Mouse (Mus musculus): Measurements from ENCODE around the gene Rsph9. TPM values are rescaled to one million over a fixed set of nuclear protein-coding genes. Genes with fewer than 3 reads are reported as not detected.

Rsph9 gene
- polyA plus RNA-seq, 1 experiment from 2014 or later = 20.5 TPM

DNA sequence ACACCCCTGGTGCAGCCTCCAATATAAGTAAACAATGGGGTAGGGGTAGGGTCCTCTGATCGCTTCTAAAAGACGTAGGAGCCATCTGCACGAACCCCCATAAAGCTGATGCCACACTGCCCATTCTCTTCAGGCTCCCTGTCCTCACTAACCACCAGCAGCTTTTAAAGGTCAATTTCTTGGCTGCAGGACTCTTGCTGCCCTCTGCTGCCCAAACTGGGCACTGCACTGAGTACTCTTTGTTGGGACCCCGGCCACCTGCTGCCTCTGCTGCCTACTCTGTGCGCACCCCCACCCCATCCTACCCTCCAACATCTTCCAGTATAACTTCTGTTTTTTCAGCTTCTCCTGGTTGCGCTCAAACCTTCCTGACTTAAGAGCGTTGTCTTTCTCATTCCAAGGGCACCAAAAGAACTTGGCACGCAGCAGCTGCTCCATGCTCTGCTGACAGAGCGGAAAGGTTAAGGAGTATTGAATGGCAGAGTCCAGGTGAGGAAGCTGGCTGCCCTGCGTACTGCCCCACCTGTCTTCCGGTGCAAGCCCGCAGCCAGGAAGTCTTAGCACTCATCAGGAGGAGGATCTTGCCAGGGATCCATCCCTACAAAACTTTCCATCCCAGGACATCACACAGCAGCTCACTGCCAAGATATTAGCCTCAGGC lies 11.8 kb downstream of the Rsph9 start:
- DNase-seq (ENCODE audit: low spot score) = peak; percentile 83
- H3K9me3 ChIP-seq = no peaks in the 10 kb centered on the region
- 15% methylated on average over 12 of the region's 12 CpGs for WGBS
- peaks cover 36% of the 10 kb centered on the region for H3K36me3 ChIP-seq
- 0 out of 2 replicates have a peak, but pooled peaks cover 2% of the 10 kb centered on the region for H3K27me3 ChIP-seq (ENCODE audit: insufficient read depth, poor library complexity, severe bottlenecking)
- H3K4me1 ChIP-seq (replicated peaks) = peaks cover 7% of the 10 kb centered on the region
- H3K4me3 ChIP-seq = no peak overlapping the region; the same call in 1 of the 2 replicates
- H3K27ac ChIP-seq = 0 out of 2 replicates have a peak overlapping the region, but pooled peaks have one; percentile 45

DNA sequence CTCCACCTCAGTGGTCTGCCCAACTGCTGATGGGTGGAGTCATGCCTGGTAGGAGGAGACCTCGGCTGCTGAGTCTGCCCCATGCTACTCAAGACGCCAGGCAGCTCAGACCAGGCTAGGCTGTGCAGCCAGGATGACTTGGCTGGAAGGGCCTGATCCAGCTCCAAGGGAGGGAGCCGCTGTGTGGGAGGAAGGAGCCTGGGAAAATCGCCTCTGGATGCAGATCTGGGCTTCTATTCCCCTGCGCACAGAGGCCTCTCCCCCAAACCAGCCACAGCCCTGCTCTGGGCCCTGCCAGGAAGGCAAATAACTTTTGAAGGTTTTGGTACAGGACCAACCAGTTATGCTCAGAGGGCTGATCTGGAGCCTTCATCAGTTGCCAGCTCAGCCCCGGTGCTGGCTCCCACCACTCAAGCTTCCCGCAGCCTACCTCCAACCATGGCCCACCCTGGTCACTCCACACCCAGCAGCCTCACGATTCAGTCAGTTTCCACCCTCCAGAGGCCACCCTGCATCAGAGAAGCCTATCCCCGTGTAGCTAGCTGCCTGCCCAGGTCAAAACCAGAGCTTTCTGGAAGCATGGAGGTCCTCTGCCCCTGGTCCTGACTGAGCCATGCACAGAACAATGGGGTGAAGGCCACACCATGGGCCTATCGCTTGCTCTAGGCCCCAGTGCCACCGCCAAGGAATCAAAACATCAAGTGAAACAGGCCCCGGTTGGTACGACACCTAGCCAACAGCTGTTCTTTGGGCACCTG lies 14.1 kb downstream of the Rsph9 start:
- 82% methylated on average over 13 of the region's 13 CpGs for WGBS
- H3K4me1 ChIP-seq (replicated peaks) = peaks cover 7% of the 10 kb centered on the region
- H3K36me3 ChIP-seq = peaks cover 52% of the 10 kb centered on the region
- 0 out of 2 replicates have a peak, but pooled peaks cover 2% of the 10 kb centered on the region for H3K27me3 ChIP-seq (ENCODE audit: insufficient read depth, poor library complexity, severe bottlenecking)
- H3K27ac ChIP-seq = no peak overlapping the region
- no peaks in the 10 kb centered on the region for H3K9me3 ChIP-seq
- H3K4me3 ChIP-seq = no peak overlapping the region
- no peak for DNase-seq (ENCODE audit: low spot score)

DNA sequence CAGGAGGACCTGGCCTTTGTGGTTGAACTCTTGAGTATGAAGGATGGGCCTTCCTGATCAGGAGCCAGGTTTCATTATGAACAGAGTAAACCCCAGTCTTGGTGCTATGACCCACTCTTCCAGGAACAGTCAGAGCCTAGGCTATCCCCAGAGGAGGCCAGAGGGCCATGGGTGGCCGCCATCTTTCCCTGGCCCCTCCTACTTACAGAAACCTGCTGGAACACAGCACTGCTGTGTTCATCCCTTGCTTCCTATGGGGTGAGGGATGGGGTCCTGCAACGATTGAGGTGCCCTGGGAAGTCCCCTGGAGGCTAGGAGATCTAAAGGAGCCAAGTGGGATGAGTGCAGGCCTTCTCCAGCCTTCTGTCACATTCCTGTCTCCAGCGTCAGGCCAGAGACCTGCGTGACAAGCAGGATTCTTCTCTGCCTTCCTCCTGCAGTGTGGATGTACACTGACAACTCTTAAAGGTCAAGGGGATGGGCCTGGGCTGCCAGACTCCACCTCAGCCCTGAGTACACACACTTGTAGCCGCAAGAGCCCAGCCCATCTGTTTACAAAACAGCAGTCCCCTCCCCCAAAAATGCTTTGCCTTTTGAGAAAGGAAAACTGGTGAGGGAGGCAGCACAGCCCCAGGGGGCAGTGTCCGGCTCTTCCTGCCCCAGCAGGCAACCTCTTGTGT lies 16.1 kb downstream of the Rsph9 start:
- H3K36me3 ChIP-seq = peaks cover 72% of the 10 kb centered on the region
- no peak overlapping the region for H3K27ac ChIP-seq
- DNase-seq (ENCODE audit: low spot score) = no peak
- peaks cover 7% of the 10 kb centered on the region for H3K4me1 ChIP-seq (replicated peaks)
- WGBS = 81% methylated on average over 6 of the region's 6 CpGs
- no peaks in the 10 kb centered on the region for H3K9me3 ChIP-seq
- no peak overlapping the region for H3K4me3 ChIP-seq
- H3K27me3 ChIP-seq (ENCODE audit: insufficient read depth, poor library complexity, severe bottlenecking) = 0 out of 2 replicates have a peak, but pooled peaks cover 2% of the 10 kb centered on the region

DNA sequence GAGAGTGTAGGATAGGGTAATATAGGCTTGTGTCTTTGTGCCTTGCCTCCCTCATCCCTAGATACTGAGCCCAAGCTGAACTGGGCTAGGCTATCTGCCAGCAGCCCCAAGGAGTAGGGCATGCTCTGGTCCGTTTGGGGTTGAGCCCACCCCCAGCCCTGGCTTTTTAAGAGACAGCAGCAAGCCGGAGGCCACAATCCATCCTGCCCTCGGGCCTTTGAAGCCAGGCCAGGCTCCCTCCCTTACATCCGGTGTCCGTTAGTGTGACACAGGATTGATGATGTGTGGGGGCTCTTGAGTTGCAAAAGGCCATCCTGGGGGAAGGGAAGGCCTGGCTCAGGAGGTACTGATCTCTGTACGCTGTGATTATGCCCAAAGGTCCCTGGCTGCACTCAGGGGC lies 17.4 kb downstream of the Rsph9 start:
- Histone ChIP-seq H3K36me3 (peaks cover 86% of the 10 kb centered on the region), H3K4me1 (replicated peaks) (no peaks in the 10 kb centered on the region), H3K27ac (no peak overlapping the region), H3K4me3 (no peak overlapping the region), H3K9me3 (no peaks in the 10 kb centered on the region), H3K27me3 (ENCODE audit: insufficient read depth, poor library complexity, severe bottlenecking) (no peaks in the 10 kb centered on the region)
- no peak for DNase-seq (ENCODE audit: low spot score)
- 88% methylated on average over 6 of the region's 6 CpGs for WGBS

DNA sequence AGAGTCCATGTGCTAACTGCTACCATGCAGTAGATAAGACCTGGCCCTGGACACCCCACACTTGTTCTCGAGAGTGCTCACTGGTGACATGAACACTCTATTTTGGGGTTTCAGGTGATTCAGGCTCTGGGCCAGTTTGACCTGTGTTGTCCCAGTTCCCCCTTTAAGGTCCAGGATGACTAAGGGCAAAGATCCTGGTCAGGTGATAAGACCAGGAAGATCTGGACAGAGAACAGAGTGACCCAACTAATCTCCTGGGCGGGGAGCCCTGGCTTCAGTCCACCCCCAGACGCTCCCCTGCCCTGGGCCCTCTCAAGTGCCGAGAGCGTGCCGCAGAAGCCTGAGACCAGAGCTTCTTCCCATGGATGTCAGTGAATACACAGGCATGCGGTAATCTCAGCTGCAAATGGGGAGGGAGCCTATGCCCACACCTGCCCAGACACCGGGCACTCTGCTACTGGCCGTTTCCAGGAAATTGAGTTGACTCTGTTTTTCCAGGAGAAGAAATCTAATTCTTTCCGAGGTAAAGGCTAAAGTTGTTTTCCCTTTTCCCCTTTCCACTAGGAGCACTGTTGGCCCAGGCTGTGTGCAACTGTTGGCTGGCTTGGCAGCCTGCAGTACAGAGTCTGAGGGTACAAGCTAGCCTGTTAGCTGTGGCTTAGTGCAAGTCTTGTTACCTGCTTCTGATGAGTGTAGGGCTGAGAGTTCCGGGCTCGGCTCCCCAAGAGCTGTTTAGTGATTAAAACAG lies 19.9 kb downstream of the Rsph9 start:
- Histone ChIP-seq H3K4me3 (no peak overlapping the region), H3K27ac (no peak overlapping the region), H3K36me3 (peaks cover 91% of the 10 kb centered on the region), H3K9me3 (no peaks in the 10 kb centered on the region), H3K4me1 (replicated peaks) (no peaks in the 10 kb centered on the region), H3K27me3 (ENCODE audit: insufficient read depth, poor library complexity, severe bottlenecking) (no peaks in the 10 kb centered on the region)
- no peak for DNase-seq (ENCODE audit: low spot score)
- 92% methylated on average over 12 of the region's 12 CpGs for WGBS

DNA sequence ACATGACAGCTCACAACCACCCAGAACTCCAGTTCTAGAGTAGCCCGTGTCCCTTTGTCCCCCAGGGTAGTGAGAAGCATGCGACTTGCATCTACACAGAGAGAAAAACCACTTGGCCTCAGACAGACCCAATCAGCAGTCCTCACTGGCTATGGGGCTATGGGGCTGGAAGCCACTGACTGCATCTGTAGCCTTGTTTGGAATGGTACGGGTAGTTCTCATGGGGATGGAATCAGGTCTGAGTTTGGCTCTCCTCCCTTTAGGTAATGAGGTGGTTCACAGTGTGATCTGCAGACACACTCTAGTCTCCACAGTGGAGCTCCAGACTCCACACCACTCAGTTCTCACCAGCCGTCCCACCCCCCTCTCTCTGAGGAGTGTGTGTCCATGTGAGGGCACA lies 20.7 kb downstream of the Rsph9 start:
- H3K36me3 ChIP-seq = peaks cover 91% of the 10 kb centered on the region
- 97% methylated on average over 4 of the region's 4 CpGs for WGBS

DNA sequence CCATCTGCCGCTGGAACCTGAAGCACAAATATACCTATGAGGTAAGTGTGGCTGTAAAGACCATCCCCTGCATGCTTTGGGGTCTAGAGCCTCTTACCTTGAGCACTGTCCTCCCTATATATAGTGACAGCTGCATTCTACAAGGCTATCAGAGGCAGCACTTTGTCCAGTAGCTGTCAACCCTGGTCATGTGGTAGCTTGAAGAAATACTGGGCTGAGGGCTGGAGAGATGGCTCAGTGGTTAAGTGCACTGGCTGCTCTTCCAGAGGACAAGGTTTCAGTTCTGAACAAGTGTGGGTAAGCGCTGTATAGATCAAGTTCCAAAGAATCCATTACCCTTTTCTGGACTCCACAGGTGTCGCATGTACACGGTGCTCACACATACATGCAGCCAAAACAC lies 21.2 kb downstream of the Rsph9 start:
- Histone ChIP-seq H3K4me3 (no peak overlapping the region), H3K4me1 (replicated peaks) (no peaks in the 10 kb centered on the region), H3K27me3 (ENCODE audit: insufficient read depth, poor library complexity, severe bottlenecking) (no peaks in the 10 kb centered on the region), H3K27ac (no peak overlapping the region), H3K9me3 (no peaks in the 10 kb centered on the region), H3K36me3 (peaks cover 91% of the 10 kb centered on the region)
- DNase-seq (ENCODE audit: low spot score) = no peak
- WGBS = 96% methylated on average over 4 of the region's 4 CpGs

More for the DNA sequence above, 20.7 kb downstream of the Rsph9 start:
- Histone ChIP-seq H3K4me3 (no peak overlapping the region), H3K27me3 (ENCODE audit: insufficient read depth, poor library complexity, severe bottlenecking) (no peaks in the 10 kb centered on the region), H3K9me3 (no peaks in the 10 kb centered on the region), H3K27ac (no peak overlapping the region), H3K4me1 (replicated peaks) (no peaks in the 10 kb centered on the region)
- no peak for DNase-seq (ENCODE audit: low spot score)

DNA sequence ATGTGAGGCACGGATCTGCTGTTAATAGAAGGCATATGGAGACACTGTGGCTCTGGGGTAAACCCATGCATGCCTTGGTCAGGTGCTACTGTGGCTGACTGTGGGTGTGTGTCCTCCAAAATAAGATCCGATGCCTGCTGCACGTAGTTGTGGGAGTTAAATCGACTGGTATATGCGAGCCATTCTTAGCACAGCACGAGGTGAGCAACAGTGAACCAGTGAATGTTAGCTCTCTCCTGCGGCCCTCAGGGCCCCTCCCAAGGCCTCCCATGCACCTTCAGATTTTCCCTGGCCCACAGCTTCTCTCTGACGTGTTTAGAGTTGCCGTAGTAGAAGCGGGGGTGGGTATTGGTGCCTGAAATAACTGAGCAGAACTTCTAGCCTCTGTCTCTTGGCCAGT lies 24.4 kb downstream of the Rsph9 start:
- peaks cover 77% of the 10 kb centered on the region for H3K36me3 ChIP-seq
- H3K4me1 ChIP-seq (replicated peaks) = peaks cover 4% of the 10 kb centered on the region; the same call in 1 of the 2 replicates
- H3K9me3 ChIP-seq = no peaks in the 10 kb centered on the region
- DNase-seq (ENCODE audit: low spot score) = no peak
- WGBS = 92% methylated on average over 10 of the region's 10 CpGs
- no peak overlapping the region for H3K27ac ChIP-seq
- H3K27me3 ChIP-seq (ENCODE audit: insufficient read depth, poor library complexity, severe bottlenecking) = no peaks in the 10 kb centered on the region
- H3K4me3 ChIP-seq = no peak overlapping the region

DNA sequence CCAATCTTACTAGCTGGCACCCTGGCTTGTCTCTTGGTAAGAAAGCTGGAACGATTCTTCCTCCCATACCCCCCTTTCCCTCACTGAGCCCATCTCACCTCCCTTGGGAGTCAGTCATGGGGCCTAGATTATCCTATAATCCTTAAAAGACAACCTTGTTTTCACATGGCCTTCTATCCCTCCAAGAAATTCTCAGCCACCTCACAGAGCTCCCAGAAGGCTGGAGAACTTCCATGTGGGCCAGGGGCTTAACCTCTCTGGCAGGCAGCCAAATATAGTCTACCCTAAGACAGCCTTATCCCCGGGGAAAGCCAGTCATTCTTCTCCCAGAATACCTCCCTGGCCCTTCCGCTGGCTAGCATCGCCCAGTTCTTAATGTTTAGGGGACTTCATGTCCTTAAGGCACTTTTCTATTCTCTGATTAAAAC lies 25.6 kb downstream of the Rsph9 start:
- DNase-seq (ENCODE audit: low spot score) = no peak
- peaks cover 68% of the 10 kb centered on the region for H3K36me3 ChIP-seq
- WGBS = 94% methylated on average over 4 of the region's 4 CpGs

DNA sequence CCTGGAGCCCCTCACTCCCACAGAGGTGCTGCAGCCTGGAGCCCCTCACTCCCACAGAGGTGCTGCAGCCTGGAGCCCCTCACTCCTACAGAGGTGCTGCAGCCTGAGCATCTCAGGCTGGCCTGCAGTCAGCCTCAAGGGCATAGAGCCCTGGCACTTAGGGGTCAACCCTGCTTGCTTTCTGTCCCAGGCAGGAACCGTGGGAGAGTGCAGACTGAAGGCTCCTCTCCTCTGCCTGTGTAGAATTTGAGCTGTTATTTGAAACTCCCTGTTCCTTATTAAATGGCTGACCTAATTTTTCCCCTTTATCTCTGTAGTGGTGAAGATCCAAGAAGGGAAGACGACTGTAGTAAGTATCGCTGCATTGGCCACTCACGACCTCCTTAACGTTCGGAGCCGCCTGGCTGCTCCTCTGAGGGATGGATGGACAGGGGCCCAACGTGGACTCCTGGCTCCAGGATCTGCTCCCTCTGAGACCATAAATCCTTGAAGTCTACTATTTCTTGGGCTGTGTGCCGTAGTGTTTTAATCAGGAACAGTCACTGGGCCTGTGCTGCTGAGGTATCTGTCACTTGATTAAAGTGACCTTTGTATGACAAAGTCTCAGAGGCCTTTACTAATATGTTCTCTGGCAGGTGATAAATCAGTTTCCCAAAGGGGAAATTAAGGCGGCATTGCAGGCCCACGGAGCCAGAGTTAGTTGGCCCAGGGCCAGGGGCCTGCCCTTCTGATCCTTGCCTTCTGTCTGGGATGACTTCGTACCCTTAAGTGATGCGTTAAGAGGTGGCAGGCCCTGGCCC lies 26.2 kb downstream of the Rsph9 start:
- Histone ChIP-seq H3K27ac (no peak overlapping the region), H3K4me3 (no peak overlapping the region), H3K9me3 (no peaks in the 10 kb centered on the region), H3K27me3 (ENCODE audit: insufficient read depth, poor library complexity, severe bottlenecking) (no peaks in the 10 kb centered on the region), H3K4me1 (replicated peaks) (peaks cover 6% of the 10 kb centered on the region; the same call in 1 of the 2 replicates), H3K36me3 (peaks cover 62% of the 10 kb centered on the region)
- no peak for DNase-seq (ENCODE audit: low spot score)
- 89% methylated on average over 13 of the region's 13 CpGs for WGBS

More for the DNA sequence above, 25.6 kb downstream of the Rsph9 start:
- Histone ChIP-seq H3K4me3 (no peak overlapping the region), H3K27me3 (ENCODE audit: insufficient read depth, poor library complexity, severe bottlenecking) (no peaks in the 10 kb centered on the region), H3K9me3 (no peaks in the 10 kb centered on the region), H3K27ac (no peak overlapping the region), H3K4me1 (replicated peaks) (peaks cover 6% of the 10 kb centered on the region; the same call in 1 of the 2 replicates)

DNA sequence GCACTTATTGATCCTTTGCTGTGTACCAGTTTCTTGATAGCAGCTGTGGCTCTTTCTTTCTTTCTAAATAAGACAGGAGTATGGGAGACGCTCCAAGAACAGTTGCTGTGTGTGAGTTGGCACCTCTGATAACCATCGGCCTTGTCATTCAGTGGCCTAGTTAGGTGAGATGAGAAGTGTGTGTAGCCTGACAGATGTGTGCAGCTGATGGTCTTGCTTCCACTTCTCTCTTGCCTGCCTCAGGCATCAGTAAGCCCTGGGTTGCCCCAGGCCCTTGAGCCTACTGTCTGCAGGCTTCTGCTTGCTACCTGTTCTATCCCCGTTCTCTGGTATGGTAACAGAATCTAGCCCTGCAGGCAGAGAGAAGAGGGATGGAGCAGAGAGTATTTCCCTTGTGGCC lies 27.1 kb downstream of the Rsph9 start:
- Histone ChIP-seq H3K36me3 (peaks cover 52% of the 10 kb centered on the region), H3K4me1 (replicated peaks) (peaks cover 12% of the 10 kb centered on the region), H3K27ac (no peak overlapping the region), H3K4me3 (no peak overlapping the region), H3K27me3 (ENCODE audit: insufficient read depth, poor library complexity, severe bottlenecking) (no peaks in the 10 kb centered on the region), H3K9me3 (no peaks in the 10 kb centered on the region)
- DNase-seq (ENCODE audit: low spot score) = no peak
- WGBS = 86% methylated on average over 3 of the region's 3 CpGs

DNA sequence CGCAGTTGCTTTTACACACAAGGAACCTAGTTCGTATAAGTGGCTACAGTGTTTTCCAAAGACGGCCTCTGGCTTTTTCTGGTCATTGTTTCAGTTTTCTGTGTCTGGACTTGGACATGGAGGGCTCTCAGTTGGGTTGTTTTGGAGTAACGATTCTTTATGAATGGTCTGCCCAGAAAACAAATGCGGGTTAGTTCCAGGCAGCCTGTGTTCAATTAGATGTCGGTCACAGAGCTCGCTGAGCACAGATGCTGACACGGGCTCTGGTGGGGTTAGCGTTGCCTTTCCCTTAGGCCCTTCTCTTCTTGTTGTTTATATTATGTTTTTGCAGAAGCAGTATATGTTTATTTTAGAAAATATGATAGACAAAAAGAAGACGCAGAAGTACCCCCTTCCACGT lies 27.9 kb downstream of the Rsph9 start:
- H3K4me1 ChIP-seq (replicated peaks) = peaks cover 19% of the 10 kb centered on the region
- no peaks in the 10 kb centered on the region for H3K9me3 ChIP-seq
- H3K27ac ChIP-seq = no peak overlapping the region
- WGBS = 85% methylated on average over 11 of the region's 11 CpGs
- H3K4me3 ChIP-seq = no peak overlapping the region
- H3K36me3 ChIP-seq = peaks cover 48% of the 10 kb centered on the region
- no peaks in the 10 kb centered on the region for H3K27me3 ChIP-seq (ENCODE audit: insufficient read depth, poor library complexity, severe bottlenecking)
- DNase-seq (ENCODE audit: low spot score) = no peak
